Mouse (Mus musculus) hematopoietic stem cell, adult 5-6 weeks (primary cell): ENCODE measurements around the gene Rnaseh2c. TPM values are rescaled to one million over a fixed set of nuclear protein-coding genes. Genes with fewer than 3 reads are reported as not detected.

Experiments
- ATAC-seq, 2 experiments: fragments of 125-278 bp in 1 of 2; replicated peaks in 1 of 2; 2 replicates each; pipeline ENCODE4 v1.8.0; 2016 to 2017; ENCODE audit warnings: inconsistent platforms in 2 of 2, mild to moderate bottlenecking in 2 of 2, moderate number of reproducible peaks in 2 of 2, low read depth in 1 of 2, moderate TSS enrichment in 1 of 2; ENCODE audit not compliant: low FRiP score in 2 of 2, poor library complexity in 2 of 2, severe bottlenecking in 2 of 2, insufficient read depth in 1 of 2, low TSS enrichment in 1 of 2
- total RNA-seq: library from RNA; stranded (forward); fragments of 172-1452, 232-1000 nt; gene quantifications from 2 replicates; pipeline ENCODE4 v1.2.3, GENCODE M21; 2017

The Rnaseh2c gene
- total RNA-seq, 1 experiment from 2014 or later = 47.9 TPM

DNA sequence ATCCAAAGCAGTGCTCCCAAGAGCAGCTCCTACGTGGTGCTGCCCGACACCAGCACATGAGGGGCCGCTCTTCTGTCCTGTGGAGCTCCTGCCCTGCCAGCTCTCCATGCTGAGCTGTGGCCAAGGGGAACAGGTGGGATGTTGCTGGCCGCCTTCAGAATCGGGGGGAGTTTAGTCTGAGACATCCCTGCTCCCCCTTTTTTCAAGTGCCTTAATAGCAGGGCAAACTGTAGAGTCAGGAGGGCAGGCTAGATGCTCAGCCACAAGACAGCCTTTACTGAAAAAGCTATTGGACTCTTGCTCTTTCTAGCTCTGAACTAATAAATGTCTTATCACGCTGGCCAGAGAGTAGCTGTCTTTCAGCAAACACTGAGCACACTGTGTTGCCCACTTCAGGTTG is 46.1 kb downstream of the Rnaseh2c start:
- no peak for ATAC-seq

DNA sequence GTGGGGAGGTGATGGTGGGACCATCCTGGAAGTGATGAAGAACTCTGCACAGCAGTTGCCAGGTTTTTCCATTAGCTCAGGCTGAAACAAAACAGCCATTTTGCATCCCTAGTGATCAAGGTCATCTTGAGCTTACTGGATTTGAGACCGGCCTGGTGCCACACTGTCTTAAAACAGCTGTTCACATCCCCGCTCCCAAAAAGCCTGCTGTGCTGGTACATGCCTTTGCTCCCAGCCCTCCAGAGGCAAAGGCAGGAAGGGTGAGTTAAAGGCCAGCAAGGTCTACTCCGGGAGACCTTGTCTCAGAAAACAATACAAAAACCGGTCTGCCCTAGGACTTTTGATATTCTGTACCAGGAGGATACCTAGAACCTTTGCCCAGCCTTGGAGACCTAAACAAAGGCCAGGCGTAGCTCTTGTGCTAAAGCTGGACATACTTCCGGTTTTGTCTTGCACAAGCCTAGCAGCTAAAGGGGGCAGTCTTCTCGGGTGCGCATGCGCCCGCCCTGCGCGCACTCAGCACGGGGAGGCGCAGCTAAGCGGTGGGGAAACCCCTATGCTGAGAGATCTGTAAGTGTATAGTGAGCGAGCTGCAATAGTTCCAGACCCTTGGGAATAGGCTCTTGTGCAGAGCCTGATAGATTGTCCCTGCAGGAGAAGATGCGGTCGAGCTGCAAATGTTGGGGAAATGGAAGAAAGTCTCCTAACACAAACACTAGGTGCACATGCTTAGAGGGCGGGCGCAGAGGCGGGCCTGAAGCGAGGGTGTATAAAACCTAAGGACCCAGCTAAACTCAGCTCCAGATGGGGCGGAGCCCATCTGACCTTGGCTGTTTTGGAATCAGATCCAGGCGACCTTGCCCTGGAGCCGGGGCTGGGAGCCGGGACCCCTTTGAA is 47.0 kb downstream of the Rnaseh2c start:
- peak; percentile 81 to 95 for ATAC-seq

DNA sequence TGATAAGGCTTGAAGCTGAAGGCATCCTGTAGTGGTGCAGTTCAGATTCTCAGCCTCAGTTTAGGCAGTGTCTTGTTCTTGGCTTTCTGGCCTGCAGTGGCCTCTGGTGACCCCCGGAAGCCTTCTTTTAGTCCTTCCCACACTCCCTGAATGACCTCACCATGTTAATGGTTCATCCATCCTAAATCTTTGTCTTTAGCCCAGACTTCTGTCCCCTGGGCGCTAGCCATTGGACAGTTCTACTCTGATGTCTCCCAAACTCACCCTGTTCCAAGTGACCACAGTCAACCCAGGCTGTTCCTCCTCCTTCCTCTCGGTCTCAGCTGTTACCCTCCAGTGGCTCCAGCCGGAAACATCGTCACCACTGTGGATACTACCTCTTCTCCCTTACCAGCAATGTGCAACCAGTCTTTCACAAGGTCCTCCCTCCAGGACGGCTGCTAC is 47.6 kb downstream of the Rnaseh2c start:
- ATAC-seq = peak; percentile 25 to 56; a peak in 2 of 4 replicates

DNA sequence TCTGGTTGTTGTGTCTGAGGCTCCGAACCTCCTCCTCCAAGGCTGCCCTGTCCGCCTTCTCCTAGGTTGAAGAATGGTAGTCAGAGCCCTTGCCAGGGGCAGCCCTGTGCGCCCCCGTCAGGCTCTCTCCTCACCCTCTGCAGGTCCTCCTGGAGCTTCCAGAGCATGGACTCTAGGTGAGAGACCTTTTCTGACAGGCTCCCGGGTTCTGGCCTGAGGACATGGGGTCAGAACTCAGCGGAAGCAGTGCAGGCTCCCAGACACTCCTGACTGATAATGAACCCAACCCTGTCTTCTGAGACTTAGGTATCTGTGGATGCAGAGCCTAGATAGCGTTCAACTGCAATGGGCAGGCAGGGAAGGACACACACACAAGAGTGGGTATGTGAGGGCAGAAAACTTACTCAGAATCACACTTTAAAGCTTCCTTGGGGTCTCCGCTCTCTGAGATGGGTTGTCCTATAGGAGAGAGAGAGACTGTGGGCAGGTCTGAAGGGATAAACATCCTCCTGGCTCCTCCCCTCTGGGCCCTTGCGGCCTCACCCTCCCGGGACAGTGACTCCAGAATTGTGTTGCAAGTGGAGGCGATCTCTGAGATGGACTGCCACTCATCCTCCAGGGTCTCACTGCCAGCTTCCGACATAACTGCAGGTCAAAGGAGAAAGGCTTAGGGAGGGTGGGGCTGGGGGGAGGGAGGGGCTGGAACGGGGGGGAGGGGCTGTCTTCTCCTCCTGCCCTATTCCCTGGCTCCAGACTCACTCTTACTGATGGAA is 50.0 kb downstream of the Rnaseh2c start:
- no peak for ATAC-seq

DNA sequence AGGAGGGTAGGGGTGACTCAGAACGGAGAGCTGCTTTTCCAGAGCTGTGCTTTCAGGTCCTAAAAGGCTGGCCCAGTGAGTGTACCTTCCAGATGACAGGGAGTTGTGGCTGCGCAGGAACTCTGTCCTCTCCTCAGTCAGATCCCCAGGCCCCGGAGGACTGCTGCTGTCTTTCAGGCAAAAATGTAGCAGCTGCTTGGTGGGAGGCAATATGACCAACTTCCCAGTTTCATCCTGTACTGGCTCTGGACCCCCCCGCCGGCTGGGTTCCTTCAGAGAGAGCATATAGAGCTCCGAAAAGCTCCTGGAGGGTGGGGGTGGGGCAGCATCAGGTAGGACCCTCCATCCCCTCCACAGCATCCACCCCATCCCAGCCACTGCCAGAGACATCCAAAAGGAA is 50.9 kb downstream of the Rnaseh2c start:
- ATAC-seq = no peak

DNA sequence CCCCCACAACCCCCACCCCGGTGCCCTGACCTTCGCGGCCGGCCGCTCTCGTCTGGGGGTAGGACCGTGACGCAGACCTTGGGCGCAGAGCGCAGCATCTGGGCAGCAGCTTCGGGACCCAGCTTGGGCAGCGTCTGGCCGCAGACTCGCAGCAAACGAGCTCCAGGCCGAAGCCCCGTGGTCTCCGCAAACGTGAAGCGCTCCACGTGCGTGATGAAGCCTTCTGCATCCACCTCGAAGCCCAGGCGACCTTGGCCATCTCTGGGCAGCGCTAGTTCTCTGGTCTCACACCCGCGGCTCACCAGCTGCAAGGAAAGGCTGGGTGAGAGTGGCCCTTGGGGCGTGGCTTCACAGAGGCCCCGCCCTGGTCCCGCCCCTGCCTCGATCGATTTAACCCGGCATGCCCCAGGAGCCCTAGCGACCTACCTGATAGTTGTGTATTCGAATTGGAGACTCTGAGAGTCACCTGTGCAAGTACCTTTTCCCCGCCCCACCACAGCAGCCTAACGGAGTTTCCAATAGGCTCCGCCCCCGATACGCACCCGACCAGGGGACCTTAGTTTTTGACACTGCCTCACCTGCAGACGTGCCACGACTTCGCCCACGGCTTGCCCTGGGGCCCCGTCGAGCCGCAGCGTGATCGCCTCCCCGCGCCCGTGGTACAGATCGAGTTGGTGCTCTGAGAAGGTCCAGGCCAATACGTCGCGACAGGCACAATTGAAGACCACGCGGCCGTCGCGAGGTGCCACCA is 52.5 kb downstream of the Rnaseh2c start:
- no peak for ATAC-seq

DNA sequence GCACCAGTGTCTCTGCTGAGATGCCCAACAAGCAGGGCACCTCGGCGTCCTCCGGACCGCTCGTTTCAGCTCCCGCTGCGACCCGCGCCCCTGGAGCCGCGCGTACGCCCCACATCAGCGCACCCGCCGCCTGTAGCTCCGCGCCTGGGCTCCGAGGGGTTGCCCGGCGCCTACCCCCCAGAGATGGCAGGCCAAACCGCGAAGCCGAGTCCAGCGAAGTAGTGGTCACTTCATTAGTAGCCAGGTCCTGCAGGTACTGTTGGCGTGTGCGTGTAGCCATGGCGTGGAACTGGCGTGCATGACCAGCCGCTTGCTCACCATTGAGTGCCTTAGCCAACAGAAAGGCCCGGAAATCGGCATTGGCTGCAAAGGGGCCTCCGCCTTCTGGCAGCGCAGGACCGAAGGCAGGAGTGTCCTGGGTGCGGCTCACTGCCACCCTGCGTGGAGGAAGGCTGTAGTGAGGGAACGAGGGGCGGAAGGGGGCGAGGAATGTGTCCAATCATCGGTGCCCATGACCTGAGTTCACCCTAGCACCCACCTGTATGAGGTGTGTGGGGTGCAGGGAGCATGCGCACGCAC is 53.1 kb downstream of the Rnaseh2c start:
- no peak for ATAC-seq

Other genes starting within 250 kb of the Rnaseh2c start
- 38.1 and 49.7 TPM in 2 replicates for gene Eif1ad, start 235.1 kb upstream of the Rnaseh2c start, total RNA-seq
- 43.0 and 51.5 TPM in 2 replicates for gene Banf1, start 234.7 kb upstream of the Rnaseh2c start, total RNA-seq
- gene Sart1, start 213.2 kb upstream of the Rnaseh2c start, total RNA-seq = 75.2 and 88.4 TPM in 2 replicates
- gene Tsga10ip, start 199.3 kb upstream of the Rnaseh2c start, total RNA-seq = 0.30 TPM in 1 of 2 replicates, not detected in the other
- 107 and 122 TPM in 2 replicates for gene Drap1, start 176.9 kb upstream of the Rnaseh2c start, total RNA-seq
- gene AI837181, start 176.7 kb upstream of the Rnaseh2c start, total RNA-seq = 14.3 and 15.6 TPM in 2 replicates
- gene Fosl1, start 154.3 kb upstream of the Rnaseh2c start, total RNA-seq = 1.3 and 4.2 TPM in 2 replicates
- 2.3 and 4.1 TPM in 2 replicates for gene Ccdc85b, start 144.0 kb upstream of the Rnaseh2c start, total RNA-seq
- 128 and 159 TPM in 2 replicates for gene Fibp, start 141.3 kb upstream of the Rnaseh2c start, total RNA-seq
- gene Ctsw, start 133.4 kb upstream of the Rnaseh2c start, total RNA-seq = 8.1 and 20.7 TPM in 2 replicates
- 1.2 TPM in 1 of 2 replicates, not detected in the other for gene Efemp2, start 127.9 kb upstream of the Rnaseh2c start, total RNA-seq
- 7.9 and 12.0 TPM in 2 replicates for gene Mus81, start 113.5 kb upstream of the Rnaseh2c start, total RNA-seq
- 878 and 953 TPM in 2 replicates for gene Cfl1, start 111.4 kb upstream of the Rnaseh2c start, total RNA-seq
- 0.69 and 2.8 TPM in 2 replicates for gene 1700020D05Rik, start 98.1 kb upstream of the Rnaseh2c start, total RNA-seq
- gene Snx32, start 91.3 kb upstream of the Rnaseh2c start, total RNA-seq = 3.2 and 4.4 TPM in 2 replicates
- gene Ovol1, start 41.2 kb upstream of the Rnaseh2c start, total RNA-seq = not detected in 2 replicates
- gene Ap5b1, start 33.8 kb upstream of the Rnaseh2c start, total RNA-seq = 6.5 and 6.8 TPM in 2 replicates
- gene Kat5, start 8.4 kb downstream of the Rnaseh2c start, total RNA-seq = 67.9 and 88.5 TPM in 2 replicates
- gene Rela, start 35.6 kb downstream of the Rnaseh2c start, total RNA-seq = 44.7 and 74.6 TPM in 2 replicates
- gene Sipa1, start 61.8 kb downstream of the Rnaseh2c start, total RNA-seq = 33.0 and 33.8 TPM in 2 replicates
- gene Map3k11, start 86.9 kb downstream of the Rnaseh2c start, total RNA-seq = 23.9 and 34.3 TPM in 2 replicates
- gene Pcnx3, start 87.0 kb downstream of the Rnaseh2c start, total RNA-seq = 21.0 and 21.2 TPM in 2 replicates
- 0.75 TPM in 1 of 2 replicates, not detected in the other for gene Kcnk7, start 102.5 kb downstream of the Rnaseh2c start, total RNA-seq
- 29.5 and 51.2 TPM in 2 replicates for gene Ehbp1l1, start 124.4 kb downstream of the Rnaseh2c start, total RNA-seq
- 22.8 and 27.0 TPM in 2 replicates for gene Fam89b, start 127.8 kb downstream of the Rnaseh2c start, total RNA-seq
- 23.5 and 46.0 TPM in 2 replicates for gene Ltbp3, start 139.0 kb downstream of the Rnaseh2c start, total RNA-seq
- gene Scyl1, start 169.5 kb downstream of the Rnaseh2c start, total RNA-seq = 22.5 and 30.9 TPM in 2 replicates